Mouse (Mus musculus): ENCODE results near the gene Olfr1389.

DNA sequence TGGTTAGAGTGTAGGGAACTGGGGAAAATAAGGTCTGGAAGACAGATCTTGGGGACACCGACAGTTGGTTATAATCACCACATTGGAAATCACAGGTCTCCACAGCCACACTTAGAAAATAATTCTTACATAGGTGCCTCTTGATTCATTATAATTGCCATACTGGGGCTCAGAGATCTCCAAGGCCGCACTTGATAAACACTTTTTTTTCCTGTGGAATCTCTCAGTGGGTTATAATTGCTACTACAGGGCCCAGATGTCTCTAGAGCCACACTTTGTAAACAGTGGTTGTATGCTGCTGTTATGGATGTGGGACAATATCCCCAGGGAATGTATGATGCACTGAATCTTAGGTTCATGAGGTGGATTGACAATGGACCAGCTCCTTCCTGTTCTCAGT is at the start of gene Olfr1389:
- TF ChIP-seq GATA1 (IDR thresholded peaks at IDR 0.05; ENCODE audit: low read length): no peak
- no peak for TF ChIP-seq TAL1 (IDR thresholded peaks at IDR 0.05; ENCODE audit: low read length)
